Mouse (Mus musculus) erythroblast, embryonic 14.5 days (primary cell): Measurements from ENCODE around the gene Ano2. TPM values are rescaled to one million over a fixed set of nuclear protein-coding genes. Genes with fewer than 3 reads are reported as not detected.

Source experiments
- H3K27me3 ChIP-seq: 2 replicates; pipeline ENCODE4 v1.6.1; 2012; ENCODE audit warnings: inconsistent platforms; ENCODE audit not compliant: control insufficient read depth
- H3K36me3 ChIP-seq: 2 replicates; pipeline ENCODE4 v1.6.1; 2012; ENCODE audit warnings: mild to moderate bottlenecking, inconsistent platforms; ENCODE audit not compliant: control insufficient read depth
- H3K4me1 ChIP-seq: 2 replicates; pipeline ENCODE4 v1.6.1; 2012; ENCODE audit warnings: inconsistent platforms; ENCODE audit not compliant: control insufficient read depth
- H3K4me3 ChIP-seq: replicated peaks from 2 replicates; pipeline ENCODE3; 2012; ENCODE audit warnings: moderate library complexity, mild to moderate bottlenecking, inconsistent platforms
- H3K9me3 ChIP-seq: 2 replicates; pipeline ENCODE4 v1.6.1; 2012; ENCODE audit warnings: low read length, inconsistent platforms, mixed read lengths; ENCODE audit not compliant: control insufficient read depth
- GATA1 ChIP-seq: IDR thresholded peaks from 2 replicates; pipeline ENCODE4 v1.6.1; 2012; ENCODE audit warnings: low read length, inconsistent platforms, mixed read lengths
- TAL1 ChIP-seq: IDR thresholded peaks from 3 replicates; pipeline ENCODE4 v1.6.1; 2012; ENCODE audit warnings: low read length, inconsistent platforms, mixed read lengths
- polyA plus RNA-seq: library from polyadenylated mRNA; stranded (reverse); fragments of >175 nt; gene quantifications from 2 replicates; pipeline ENCODE4 v1.2.3, GENCODE M21; 2012

Ano2 gene
- polyA plus RNA-seq, 1 experiment: 1.4 TPM

- no peak overlapping the region for H3K4me3 ChIP-seq
- no peaks in the 10 kb centered on the region for H3K4me1 ChIP-seq
- TF ChIP-seq TAL1 (no peak), GATA1 (no peak)
- H3K27me3 ChIP-seq: no peaks in the 10 kb centered on the region
- no peaks in the 10 kb centered on the region for H3K36me3 ChIP-seq
- no peaks in the 10 kb centered on the region; the same call in 1 of the 2 replicates for H3K9me3 ChIP-seq
Observed at GRCm38 (mm10) chr6:125871482-125871881, 181.3 kb downstream of the Ano2 start.

- Histone ChIP-seq H3K36me3 (no peaks in the 10 kb centered on the region), H3K4me1 (no peaks in the 10 kb centered on the region), H3K9me3 (peaks cover 6% of the 10 kb centered on the region; the same call in 1 of the 2 replicates), H3K27me3 (no peaks in the 10 kb centered on the region), H3K4me3 (no peak overlapping the region)
- TF ChIP-seq TAL1: no peak
- no peak for TF ChIP-seq GATA1
Observed at GRCm38 (mm10) chr6:125874742-125875141, 184.5 kb downstream of the Ano2 start.

- Histone ChIP-seq H3K27me3 (no peaks in the 10 kb centered on the region), H3K4me3 (no peak overlapping the region), H3K4me1 (no peaks in the 10 kb centered on the region), H3K36me3 (no peaks in the 10 kb centered on the region), H3K9me3 (peaks cover 6% of the 10 kb centered on the region; the same call in 1 of the 2 replicates)
- TF ChIP-seq GATA1: no peak
- no peak for TF ChIP-seq TAL1
Observed at GRCm38 (mm10) chr6:125876884-125877283, 186.7 kb downstream of the Ano2 start.

GRCm38 (mm10) chr6:125878671-125879070, 188.5 kb downstream of the Ano2 start:
- H3K9me3 ChIP-seq: peaks cover 6% of the 10 kb centered on the region; the same call in 1 of the 2 replicates
- no peaks in the 10 kb centered on the region for H3K36me3 ChIP-seq
- TF ChIP-seq GATA1: no peak
- TF ChIP-seq TAL1: no peak

GRCm38 (mm10) chr6:125879306-125879705, 189.1 kb downstream of the Ano2 start:
- H3K4me1 ChIP-seq: no peaks in the 10 kb centered on the region
- H3K4me3 ChIP-seq: no peak overlapping the region
- H3K36me3 ChIP-seq: no peaks in the 10 kb centered on the region
- TF ChIP-seq GATA1 (no peak), TAL1 (no peak)
- no peaks in the 10 kb centered on the region for H3K27me3 ChIP-seq
- H3K9me3 ChIP-seq: peaks cover 6% of the 10 kb centered on the region; the same call in 1 of the 2 replicates

More at GRCm38 (mm10) chr6:125878671-125879070, 188.5 kb downstream of the Ano2 start:
- Histone ChIP-seq H3K4me3 (no peak overlapping the region), H3K4me1 (no peaks in the 10 kb centered on the region), H3K27me3 (no peaks in the 10 kb centered on the region)

GRCm38 (mm10) chr6:125888596-125888995, 198.4 kb downstream of the Ano2 start:
- Histone ChIP-seq H3K9me3 (no peaks in the 10 kb centered on the region), H3K36me3 (no peaks in the 10 kb centered on the region), H3K4me3 (no peak overlapping the region), H3K4me1 (no peaks in the 10 kb centered on the region), H3K27me3 (no peaks in the 10 kb centered on the region)
- TF ChIP-seq TAL1 (no peak), GATA1 (no peak)

- Histone ChIP-seq H3K9me3 (no peaks in the 10 kb centered on the region), H3K4me3 (no peak overlapping the region), H3K36me3 (no peaks in the 10 kb centered on the region), H3K27me3 (no peaks in the 10 kb centered on the region), H3K4me1 (no peaks in the 10 kb centered on the region)
- TF ChIP-seq GATA1: no peak
- TF ChIP-seq TAL1: no peak
Observed at GRCm38 (mm10) chr6:125894340-125894739, 204.1 kb downstream of the Ano2 start.

GRCm38 (mm10) chr6:125914446-125914845, 224.2 kb downstream of the Ano2 start:
- no peak overlapping the region for H3K4me3 ChIP-seq
- H3K9me3 ChIP-seq: peaks cover 2% of the 10 kb centered on the region; the same call in 1 of the 2 replicates
- no peaks in the 10 kb centered on the region for H3K4me1 ChIP-seq
- no peak for TF ChIP-seq TAL1
- no peak for TF ChIP-seq GATA1
- H3K36me3 ChIP-seq: no peaks in the 10 kb centered on the region
- no peaks in the 10 kb centered on the region for H3K27me3 ChIP-seq

GRCm38 (mm10) chr6:125922746-125923145, 232.5 kb downstream of the Ano2 start:
- H3K4me3 ChIP-seq: no peak overlapping the region
- no peaks in the 10 kb centered on the region for H3K36me3 ChIP-seq
- no peaks in the 10 kb centered on the region; the same call in 1 of the 2 replicates for H3K9me3 ChIP-seq
- no peaks in the 10 kb centered on the region for H3K27me3 ChIP-seq
- no peak for TF ChIP-seq GATA1
- no peak for TF ChIP-seq TAL1
- H3K4me1 ChIP-seq: no peaks in the 10 kb centered on the region

GRCm38 (mm10) chr6:125924979-125925378, 234.8 kb downstream of the Ano2 start:
- Histone ChIP-seq H3K27me3 (no peaks in the 10 kb centered on the region), H3K36me3 (no peaks in the 10 kb centered on the region), H3K4me3 (no peak overlapping the region), H3K4me1 (no peaks in the 10 kb centered on the region), H3K9me3 (no peaks in the 10 kb centered on the region; the same call in 1 of the 2 replicates)
- no peak for TF ChIP-seq GATA1
- TF ChIP-seq TAL1: no peak
